Mouse (Mus musculus): ENCODE measurements around the gene Fgd3. TPM values are rescaled to one million over a fixed set of nuclear protein-coding genes. Genes with fewer than 3 reads are reported as not detected.

Gene Fgd3
- polyA plus RNA-seq, 1 experiment from 2014 or later: 0.74 TPM

- H3K27ac ChIP-seq: no peak overlapping the region
- 50% methylated on average over 9 of the region's 9 CpGs for WGBS
- no peaks in the 10 kb centered on the region for H3K27me3 ChIP-seq
- no peak for ATAC-seq (replicated peaks; ENCODE audit: low FRiP score)
- H3K4me1 ChIP-seq: peaks cover 11% of the 10 kb centered on the region
- H3K4me3 ChIP-seq (replicated peaks): no peak overlapping the region
- no peak overlapping the region for H3K4me2 ChIP-seq
- H3K36me3 ChIP-seq: no peaks in the 10 kb centered on the region
- no peaks in the 10 kb centered on the region for H3K9me3 ChIP-seq (replicated peaks)
- no peak overlapping the region for H3K9ac ChIP-seq
Observed at GRCm38 (mm10) chr13:49316386-49317162, 3.5 kb downstream of the Fgd3 start.

- no peak for ATAC-seq (replicated peaks; ENCODE audit: low FRiP score)
- Histone ChIP-seq H3K27ac (no peak overlapping the region), H3K9me3 (replicated peaks) (no peaks in the 10 kb centered on the region), H3K36me3 (no peaks in the 10 kb centered on the region), H3K4me3 (replicated peaks) (no peak overlapping the region), H3K4me2 (no peak overlapping the region), H3K4me1 (peaks cover 9% of the 10 kb centered on the region), H3K9ac (no peak overlapping the region), H3K27me3 (no peaks in the 10 kb centered on the region)
- 76% methylated on average over 7 of the region's 7 CpGs for WGBS
Observed at GRCm38 (mm10) chr13:49311642-49312041, 8.5 kb downstream of the Fgd3 start.

- no peaks in the 10 kb centered on the region for H3K36me3 ChIP-seq
- H3K4me1 ChIP-seq: peaks cover 9% of the 10 kb centered on the region
- H3K9ac ChIP-seq: no peak overlapping the region
- no peak overlapping the region for H3K4me3 ChIP-seq (replicated peaks)
- no peaks in the 10 kb centered on the region for H3K27me3 ChIP-seq
- WGBS: 94% methylated on average over 1 of the region's 1 CpGs
- no peaks in the 10 kb centered on the region for H3K9me3 ChIP-seq (replicated peaks)
- no peak overlapping the region for H3K27ac ChIP-seq
- no peak for ATAC-seq (replicated peaks; ENCODE audit: low FRiP score)
- no peak overlapping the region for H3K4me2 ChIP-seq
Observed at GRCm38 (mm10) chr13:49309501-49309900, 10.6 kb downstream of the Fgd3 start.

- H3K4me3 ChIP-seq (replicated peaks): no peak overlapping the region
- no peak for ATAC-seq (replicated peaks; ENCODE audit: low FRiP score)
- WGBS: 74% methylated on average over 16 of the region's 16 CpGs
Observed at GRCm38 (mm10) chr13:49308861-49309403, 11.2 kb downstream of the Fgd3 start.

GRCm38 (mm10) chr13:49308206-49308605, 11.9 kb downstream of the Fgd3 start:
- Histone ChIP-seq H3K9me3 (replicated peaks) (no peaks in the 10 kb centered on the region), H3K4me1 (peaks cover 9% of the 10 kb centered on the region), H3K36me3 (no peaks in the 10 kb centered on the region), H3K27me3 (no peaks in the 10 kb centered on the region), H3K9ac (no peak overlapping the region), H3K4me3 (replicated peaks) (no peak overlapping the region), H3K27ac (no peak overlapping the region), H3K4me2 (no peak overlapping the region)
- no peak for ATAC-seq (replicated peaks; ENCODE audit: low FRiP score)
- WGBS: 88% methylated on average over 4 of the region's 4 CpGs

More at GRCm38 (mm10) chr13:49308861-49309403, 11.2 kb downstream of the Fgd3 start:
- H3K9ac ChIP-seq: no peak overlapping the region
- H3K4me2 ChIP-seq: no peak overlapping the region
- H3K27ac ChIP-seq: no peak overlapping the region
- no peaks in the 10 kb centered on the region for H3K36me3 ChIP-seq
- no peaks in the 10 kb centered on the region for H3K27me3 ChIP-seq
- no peaks in the 10 kb centered on the region for H3K9me3 ChIP-seq (replicated peaks)
- H3K4me1 ChIP-seq: peaks cover 9% of the 10 kb centered on the region

GRCm38 (mm10) chr13:49307311-49307969, 12.7 kb downstream of the Fgd3 start:
- Histone ChIP-seq H3K4me1 (peaks cover 9% of the 10 kb centered on the region), H3K27me3 (no peaks in the 10 kb centered on the region), H3K9ac (no peak overlapping the region), H3K4me3 (replicated peaks) (no peak overlapping the region), H3K27ac (peak overlapping the region; percentile 54), H3K36me3 (no peaks in the 10 kb centered on the region), H3K9me3 (replicated peaks) (no peaks in the 10 kb centered on the region), H3K4me2 (peak overlapping the region; percentile 21; the same call in 1 of the 2 replicates)
- 36% methylated on average over 10 of the region's 10 CpGs for WGBS
- peak; percentile 70; the same call in 1 of the 2 replicates for ATAC-seq (replicated peaks; ENCODE audit: low FRiP score)

- Histone ChIP-seq H3K9me3 (replicated peaks) (no peaks in the 10 kb centered on the region), H3K4me1 (peaks cover 9% of the 10 kb centered on the region), H3K27me3 (no peaks in the 10 kb centered on the region), H3K9ac (no peak overlapping the region), H3K4me2 (no peak overlapping the region), H3K36me3 (no peaks in the 10 kb centered on the region), H3K4me3 (replicated peaks) (no peak overlapping the region), H3K27ac (peak overlapping the region; percentile 54)
- 64% methylated on average over 7 of the region's 7 CpGs for WGBS
- no peak for ATAC-seq (replicated peaks; ENCODE audit: low FRiP score)
Observed at GRCm38 (mm10) chr13:49306771-49307310, 13.3 kb downstream of the Fgd3 start.

- Histone ChIP-seq H3K27me3 (no peaks in the 10 kb centered on the region), H3K9me3 (replicated peaks) (no peaks in the 10 kb centered on the region), H3K4me2 (no peak overlapping the region), H3K4me3 (replicated peaks) (no peak overlapping the region), H3K4me1 (peaks cover 10% of the 10 kb centered on the region), H3K9ac (no peak overlapping the region), H3K27ac (no peak overlapping the region), H3K36me3 (no peaks in the 10 kb centered on the region)
- WGBS: 82% methylated on average over 1 of the region's 1 CpGs
- no peak for ATAC-seq (replicated peaks; ENCODE audit: low FRiP score)
Observed at GRCm38 (mm10) chr13:49300771-49301170, 19.3 kb downstream of the Fgd3 start.

GRCm38 (mm10) chr13:49298514-49299381, 21.4 kb downstream of the Fgd3 start:
- Histone ChIP-seq H3K4me2 (peak overlapping the region; percentile 20; the same call in 1 of the 2 replicates), H3K27me3 (no peaks in the 10 kb centered on the region), H3K4me1 (peaks cover 10% of the 10 kb centered on the region), H3K36me3 (no peaks in the 10 kb centered on the region), H3K9me3 (replicated peaks) (no peaks in the 10 kb centered on the region), H3K9ac (no peak overlapping the region), H3K4me3 (replicated peaks) (no peak overlapping the region), H3K27ac (peak overlapping the region; percentile 82)
- peak; percentile 62 for ATAC-seq (replicated peaks; ENCODE audit: low FRiP score)
- WGBS: 59% methylated on average over 14 of the region's 14 CpGs

GRCm38 (mm10) chr13:49296270-49296669, 23.8 kb downstream of the Fgd3 start:
- H3K4me3 ChIP-seq (replicated peaks): no peak overlapping the region
- no peak overlapping the region for H3K27ac ChIP-seq
- H3K27me3 ChIP-seq: no peaks in the 10 kb centered on the region
- H3K9me3 ChIP-seq (replicated peaks): no peaks in the 10 kb centered on the region
- peaks cover 10% of the 10 kb centered on the region for H3K4me1 ChIP-seq
- ATAC-seq (replicated peaks; ENCODE audit: low FRiP score): no peak
- WGBS: 86% methylated on average over 7 of the region's 7 CpGs
- H3K9ac ChIP-seq: no peak overlapping the region
- H3K4me2 ChIP-seq: no peak overlapping the region
- H3K36me3 ChIP-seq: no peaks in the 10 kb centered on the region

GRCm38 (mm10) chr13:49294108-49294507, 26.0 kb downstream of the Fgd3 start:
- Histone ChIP-seq H3K4me1 (peaks cover 5% of the 10 kb centered on the region), H3K27ac (no peak overlapping the region), H3K27me3 (no peaks in the 10 kb centered on the region), H3K9ac (no peak overlapping the region), H3K36me3 (no peaks in the 10 kb centered on the region), H3K9me3 (replicated peaks) (no peaks in the 10 kb centered on the region), H3K4me2 (no peak overlapping the region), H3K4me3 (replicated peaks) (no peak overlapping the region)
- no peak for ATAC-seq (replicated peaks; ENCODE audit: low FRiP score)
- 74% methylated on average over 9 of the region's 9 CpGs for WGBS

Data from kidney, embryonic 15.5 days (tissue).